Mouse (Mus musculus) liver, embryonic 16.5 days (tissue): ENCODE data around the gene Asap3. TPM values are rescaled to one million over a fixed set of nuclear protein-coding genes. Genes with fewer than 3 reads are reported as not detected.

Experiments
- ATAC-seq: fragments of 200-750 bp; cut with Nextera tagmentation; 2 replicates; pipeline ENCODE4 v1.8.0; 2017; ENCODE audit warnings: low read depth, mild to moderate bottlenecking, moderate number of reproducible peaks, moderate library complexity
- H3K27ac ChIP-seq: fragments of 300-500 bp; sonication (generic); 2 replicates; pipeline ENCODE4 v1.5.1; 2014; ENCODE audit warnings: mild to moderate bottlenecking, low read length
- H3K27me3 ChIP-seq: fragments of 300-500 bp; sonication (generic); 2 replicates; pipeline ENCODE4 v1.6.1; 2014; ENCODE audit warnings: low read depth, low read length, mixed read lengths; ENCODE audit not compliant: control insufficient read depth, insufficient read depth
- H3K36me3 ChIP-seq: fragments of 300-500 bp; sonication (generic); 2 replicates; pipeline ENCODE4 v1.6.1; 2014; ENCODE audit warnings: mild to moderate bottlenecking; ENCODE audit not compliant: control insufficient read depth, insufficient read depth
- H3K4me1 ChIP-seq: fragments of 300-500 bp; sonication (generic); 2 replicates; pipeline ENCODE4 v1.6.1; 2014; ENCODE audit warnings: low read depth, low read length, mixed read lengths; ENCODE audit not compliant: control insufficient read depth
- H3K4me2 ChIP-seq: fragments of 300-500 bp; sonication (generic); 2 replicates; pipeline ENCODE4 v1.6.1; 2014; ENCODE audit warnings: low read depth, low read length, mixed read lengths
- H3K4me3 ChIP-seq: fragments of 300-500 bp; sonication (generic); 2 replicates; pipeline ENCODE4 v1.5.1; 2014; ENCODE audit warnings: low read depth, mild to moderate bottlenecking, low read length
- H3K9ac ChIP-seq: fragments of 300-500 bp; sonication (generic); 2 replicates; pipeline ENCODE4 v1.6.1; 2014; ENCODE audit warnings: low read depth, low read length
- H3K9me3 ChIP-seq: fragments of 300-500 bp; sonication (generic); replicated peaks from 2 replicates; pipeline ENCODE4 v1.6.1; 2016; ENCODE audit warnings: low read length; ENCODE audit not compliant: control insufficient read depth
- WGBS: fragments of 180-500 bp; shearing (Covaris S2); extraction: QIAGEN DNeasy Blood & Tissue Kit; methylation state at CpG from one replicate; pipeline ENCODE4 v1.1.7; 2014; ENCODE audit not compliant: insufficient replicate concordance; 5-methylcytosine and 5-hydroxymethylcytosine counted together
- polyA plus RNA-seq: library from polyadenylated mRNA; unstranded; fragments of >200 nt; fragmentation: Nextera tagmentation; extraction: Ambion mirVana; gene quantifications from 2 replicates; pipeline ENCODE4 v1.2.1, GENCODE M21; 2015

Gene Asap3
- polyA plus RNA-seq, 1 experiment from 2014 or later, result 3.0 TPM

DNA sequence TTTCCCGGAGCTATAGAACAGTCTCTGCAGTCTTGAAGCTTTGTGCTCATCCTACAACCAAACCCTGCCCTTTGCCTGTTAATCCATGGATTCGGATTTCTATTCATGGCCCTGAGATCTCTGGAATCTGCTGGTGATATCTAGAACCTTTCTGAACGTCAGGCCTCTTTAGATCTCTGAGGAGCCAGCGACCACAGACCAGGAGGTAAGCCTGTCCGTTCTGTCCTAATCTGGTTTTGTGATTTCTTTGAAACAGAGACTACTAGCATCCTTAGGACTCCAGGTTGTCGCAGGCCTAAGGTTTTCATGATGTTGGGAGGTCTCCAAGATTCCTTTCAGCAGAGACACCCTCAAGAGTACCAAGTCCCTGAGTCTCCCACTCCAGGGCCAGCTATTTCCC is 78.7 kb downstream of the Asap3 start:
- Histone ChIP-seq H3K4me3 (peak overlapping the region; percentile 75), H3K4me1 (peaks cover 16% of the 10 kb centered on the region), H3K9me3 (0 out of 2 replicates have a peak, but pooled peaks cover 2% of the 10 kb centered on the region), H3K36me3 (peaks cover 14% of the 10 kb centered on the region), H3K9ac (peak overlapping the region; percentile 60), H3K27ac (0 out of 2 replicates have a peak overlapping the region, but pooled peaks have one; percentile 1), H3K4me2 (peak overlapping the region; percentile 92), H3K27me3 (no peaks in the 10 kb centered on the region)
- 35% methylated on average over 6 of the region's 6 CpGs for WGBS
- ATAC-seq, result no peak

DNA sequence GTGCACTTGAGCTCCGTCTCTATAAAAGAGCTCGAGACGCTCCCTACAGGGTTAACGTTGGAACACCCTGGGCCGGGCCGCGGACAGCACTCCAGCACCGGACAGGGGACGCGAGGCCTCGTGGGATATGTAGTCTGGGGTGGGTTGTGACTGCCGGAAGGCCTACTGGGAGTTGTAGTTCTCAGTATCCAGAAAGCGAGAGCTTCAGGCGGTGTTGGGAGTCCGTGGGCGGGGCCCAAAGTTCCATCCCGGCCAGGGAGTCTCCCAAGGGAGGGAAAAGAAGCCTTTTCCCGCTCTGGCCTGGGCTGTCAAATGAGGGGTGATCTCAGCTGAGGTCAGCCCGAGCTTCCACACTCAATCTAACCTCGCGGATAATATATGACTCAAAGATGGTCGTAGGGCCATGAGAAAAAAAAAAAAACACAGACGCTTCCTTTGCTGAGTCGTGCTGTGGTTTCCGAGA is 79.2 kb downstream of the Asap3 start:
- peak overlapping the region; percentile 79 for H3K27ac ChIP-seq
- H3K4me2 ChIP-seq, result peak overlapping the region; percentile 92
- H3K9ac ChIP-seq, result peak overlapping the region; percentile 60
- peak; percentile 94 for ATAC-seq
- peak overlapping the region; percentile 75 for H3K4me3 ChIP-seq
- WGBS, result 0% methylated on average over 25 of the region's 25 CpGs
- peaks cover 19% of the 10 kb centered on the region for H3K36me3 ChIP-seq
- H3K27me3 ChIP-seq, result no peaks in the 10 kb centered on the region
- H3K4me1 ChIP-seq, result peaks cover 16% of the 10 kb centered on the region
- H3K9me3 ChIP-seq, result 0 out of 2 replicates have a peak, but pooled peaks cover 2% of the 10 kb centered on the region

DNA sequence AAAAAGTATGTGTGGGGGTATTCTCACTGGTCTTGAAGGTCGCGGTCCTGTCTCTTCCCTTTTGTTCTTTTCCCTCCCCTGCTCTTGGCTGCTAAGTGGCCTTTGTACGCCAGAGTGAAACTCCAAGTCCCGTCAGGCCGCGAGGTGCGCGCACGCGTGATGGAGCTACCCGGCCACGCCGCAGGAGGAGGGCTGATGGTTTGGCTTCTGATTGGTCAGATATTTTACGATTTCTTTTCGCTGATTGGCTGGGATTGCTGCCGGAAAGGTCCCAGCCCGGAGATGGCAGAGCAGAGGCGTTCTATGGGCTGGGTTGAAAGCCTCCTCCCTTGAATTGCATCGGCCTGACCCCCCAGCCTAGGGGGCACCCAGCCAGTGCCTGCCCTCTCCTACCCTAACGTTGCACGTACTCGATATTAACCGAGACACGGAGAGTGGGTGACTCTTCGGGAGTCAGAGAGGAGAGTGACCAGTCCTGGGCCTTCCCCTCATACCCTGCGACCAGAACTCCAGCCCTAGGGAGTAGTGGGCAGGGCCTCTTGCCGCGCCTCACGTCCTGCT is 79.7 kb downstream of the Asap3 start:
- Histone ChIP-seq H3K4me1 (peaks cover 16% of the 10 kb centered on the region), H3K4me2 (peak overlapping the region; percentile 92), H3K9me3 (0 out of 2 replicates have a peak, but pooled peaks cover 2% of the 10 kb centered on the region), H3K4me3 (peak overlapping the region; percentile 75), H3K36me3 (peaks cover 24% of the 10 kb centered on the region), H3K27ac (peak overlapping the region; percentile 79), H3K9ac (peak overlapping the region; percentile 74), H3K27me3 (no peaks in the 10 kb centered on the region)
- WGBS, result under 1% methylated on average over 29 of the region's 29 CpGs
- ATAC-seq, result peak; percentile 89

GRCm38 (mm10) chr4:136289918-136290780 is 84.0 kb downstream of the Asap3 start:
- peaks cover 35% of the 10 kb centered on the region for H3K36me3 ChIP-seq
- no peak overlapping the region for H3K9ac ChIP-seq
- H3K4me1 ChIP-seq, result peaks cover 10% of the 10 kb centered on the region
- no peak overlapping the region for H3K4me2 ChIP-seq
- H3K27me3 ChIP-seq, result no peaks in the 10 kb centered on the region
- WGBS, result 84% methylated on average over 66 of the region's 66 CpGs
- no peak overlapping the region for H3K4me3 ChIP-seq
- H3K9me3 ChIP-seq, result 0 out of 2 replicates have a peak, but pooled peaks cover 2% of the 10 kb centered on the region
- no peak overlapping the region for H3K27ac ChIP-seq
- no peak for ATAC-seq

- peaks cover 35% of the 10 kb centered on the region for H3K36me3 ChIP-seq
- no peak for ATAC-seq
Measured at GRCm38 (mm10) chr4:136290781-136291595, 84.8 kb downstream of the Asap3 start.

GRCm38 (mm10) chr4:136291692-136292091 is 85.5 kb downstream of the Asap3 start:
- H3K4me2 ChIP-seq, result no peak overlapping the region
- H3K27ac ChIP-seq, result no peak overlapping the region
- ATAC-seq, result no peak
- peaks cover 35% of the 10 kb centered on the region for H3K36me3 ChIP-seq
- H3K27me3 ChIP-seq, result no peaks in the 10 kb centered on the region
- no peak overlapping the region for H3K9ac ChIP-seq
- WGBS, result 82% methylated on average over 6 of the region's 6 CpGs
- H3K4me3 ChIP-seq, result no peak overlapping the region
- 0 out of 2 replicates have a peak, but pooled peaks cover 2% of the 10 kb centered on the region for H3K9me3 ChIP-seq
- H3K4me1 ChIP-seq, result peaks cover 5% of the 10 kb centered on the region

More at GRCm38 (mm10) chr4:136290781-136291595, 84.8 kb downstream of the Asap3 start:
- Histone ChIP-seq H3K27ac (no peak overlapping the region), H3K9ac (no peak overlapping the region), H3K4me2 (no peak overlapping the region), H3K4me3 (no peak overlapping the region), H3K27me3 (no peaks in the 10 kb centered on the region), H3K9me3 (0 out of 2 replicates have a peak, but pooled peaks cover 2% of the 10 kb centered on the region), H3K4me1 (peaks cover 10% of the 10 kb centered on the region)
- 87% methylated on average over 39 of the region's 39 CpGs for WGBS

Other genes with a start within 250 kb of the Asap3 start
- gene Gale, start 242.6 kb upstream of the Asap3 start, polyA plus RNA-seq, result 34.5 and 37.6 TPM in 2 replicates
- 37.0 and 39.9 TPM in 2 replicates for gene Lypla2, start 233.7 kb upstream of the Asap3 start, polyA plus RNA-seq
- gene Pithd1, start 219.1 kb upstream of the Asap3 start, polyA plus RNA-seq, result 61.4 and 63.3 TPM in 2 replicates
- 29.1 and 29.4 TPM in 2 replicates for gene Eloa, start 184.6 kb upstream of the Asap3 start, polyA plus RNA-seq
- 216 and 219 TPM in 2 replicates for gene Rpl11, start 152.9 kb upstream of the Asap3 start, polyA plus RNA-seq
- 37.5 and 40.6 TPM in 2 replicates for gene Id3, start 62.9 kb upstream of the Asap3 start, polyA plus RNA-seq
- gene E2f2, start 34.0 kb upstream of the Asap3 start, polyA plus RNA-seq, result 83.5 and 93.6 TPM in 2 replicates
- 25.3 and 29.8 TPM in 2 replicates for gene Tcea3, start 41.4 kb downstream of the Asap3 start, polyA plus RNA-seq
- 2.8 and 3.5 TPM in 2 replicates for gene Zfp46, start 78.3 kb downstream of the Asap3 start, polyA plus RNA-seq
- 44.3 and 47.2 TPM in 2 replicates for gene Hnrnpr, start 104.6 kb downstream of the Asap3 start, polyA plus RNA-seq
- 0.05 TPM in 1 of 2 replicates, not detected in the other for gene Htr1d, start 217.2 kb downstream of the Asap3 start, polyA plus RNA-seq